Mouse (Mus musculus) megakaryocyte progenitor cell, adult 5-6 weeks (primary cell): ENCODE measurements around the gene Sp8. TPM values are rescaled to one million over a fixed set of nuclear protein-coding genes. Genes with fewer than 3 reads are reported as not detected.

Experiments used
- ATAC-seq: replicated peaks from 2 replicates; pipeline ENCODE4 v1.8.0; 2016; ENCODE audit warnings: mild to moderate bottlenecking, moderate TSS enrichment, inconsistent platforms; ENCODE audit not compliant: poor library complexity
- total RNA-seq, 2 experiments: library from RNA; stranded (forward) in 1 of 2; stranded (reverse) in 1 of 2; fragments of 157-497, 149-512 nt in 1 of 2; fragments of 200-1000 nt in 1 of 2; gene quantifications; 2 replicates each; pipeline versions ENCODE4 v1.2.3 to v1.2.4; 2015 to 2017

Gene Sp8
- total RNA-seq, 2 experiments from 2014 or later, result not detected

- 0 out of 2 replicates have a peak, but pooled peaks have one; percentile 18 for ATAC-seq
Measured at GRCm38 (mm10) chr12:118848496-118849202, 2.5 kb downstream of the Sp8 start.

DNA sequence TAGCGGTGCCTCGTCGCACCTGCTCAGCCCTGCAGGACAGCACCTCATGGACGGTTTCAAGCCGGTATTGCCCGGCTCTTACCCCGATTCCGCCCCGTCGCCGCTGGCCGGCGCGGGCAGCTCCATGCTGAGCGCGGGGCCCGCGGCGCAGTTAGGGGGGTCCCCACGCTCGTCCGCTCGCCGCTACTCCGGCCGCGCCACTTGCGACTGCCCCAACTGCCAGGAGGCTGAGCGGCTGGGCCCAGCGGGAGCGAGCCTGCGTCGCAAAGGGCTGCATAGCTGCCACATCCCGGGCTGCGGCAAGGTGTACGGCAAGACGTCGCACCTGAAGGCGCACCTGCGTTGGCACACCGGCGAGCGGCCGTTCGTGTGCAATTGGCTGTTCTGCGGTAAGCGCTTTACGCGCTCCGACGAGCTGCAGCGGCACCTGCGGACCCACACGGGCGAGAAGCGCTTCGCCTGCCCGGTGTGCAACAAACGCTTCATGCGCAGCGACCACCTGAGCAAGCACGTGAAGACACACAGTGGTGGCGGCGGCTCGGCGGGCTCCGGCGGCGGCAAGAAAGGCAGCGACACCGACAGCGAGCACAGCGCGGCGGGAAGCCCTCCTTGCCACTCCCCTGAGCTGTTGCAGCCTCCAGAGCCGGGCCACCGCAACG, 3.2 kb downstream of the Sp8 start:
- no peak for ATAC-seq

DNA sequence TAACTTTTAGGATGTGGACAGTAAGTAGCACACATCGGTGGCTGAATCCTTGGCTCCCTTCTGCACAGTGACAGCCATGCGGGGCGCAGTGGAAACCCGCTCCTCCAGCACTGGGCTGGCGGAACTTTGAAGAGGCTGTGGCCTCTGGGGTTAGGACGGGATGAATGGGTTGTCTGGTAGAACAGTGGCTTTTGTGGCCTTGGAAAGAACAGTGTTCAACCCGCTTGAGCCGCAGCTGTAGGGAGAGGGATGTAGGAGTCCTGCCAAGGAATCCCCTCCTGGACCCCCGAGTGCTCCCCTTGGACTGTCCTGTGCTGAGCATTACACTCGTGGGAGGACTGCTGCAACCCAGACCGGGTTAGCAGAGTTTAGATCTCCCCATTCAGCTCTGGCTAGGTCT, 3.9 kb downstream of the Sp8 start:
- no peak for ATAC-seq

DNA sequence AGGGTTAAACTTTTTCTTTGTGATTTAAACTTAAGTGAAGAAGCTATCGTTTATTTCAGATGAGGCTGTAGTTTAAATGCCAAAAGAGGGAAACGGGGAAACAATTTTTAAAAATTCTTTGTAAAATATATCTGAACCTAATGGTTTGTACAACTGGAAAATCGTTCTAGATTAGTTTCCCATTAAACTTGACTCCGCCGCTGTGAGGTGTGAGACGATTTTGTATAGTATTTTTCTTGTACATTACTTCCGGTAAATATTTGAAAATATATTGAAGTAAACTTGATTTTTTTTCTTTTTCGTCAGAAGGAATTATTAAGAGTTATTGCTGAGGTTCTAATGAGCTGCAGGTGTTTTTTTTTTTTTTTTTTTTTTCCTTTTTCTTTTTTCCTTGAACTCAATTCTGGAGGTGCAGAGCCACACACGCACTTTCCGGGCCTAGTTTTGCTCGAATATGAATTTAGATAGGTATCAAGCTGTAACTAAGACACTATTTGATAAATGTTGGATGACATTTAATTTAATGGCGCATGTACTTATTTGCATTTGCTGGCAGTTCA, 4.8 kb downstream of the Sp8 start:
- no peak for ATAC-seq

- ATAC-seq, result no peak
Measured at GRCm38 (mm10) chr12:118853331-118853730, 7.2 kb downstream of the Sp8 start.

DNA sequence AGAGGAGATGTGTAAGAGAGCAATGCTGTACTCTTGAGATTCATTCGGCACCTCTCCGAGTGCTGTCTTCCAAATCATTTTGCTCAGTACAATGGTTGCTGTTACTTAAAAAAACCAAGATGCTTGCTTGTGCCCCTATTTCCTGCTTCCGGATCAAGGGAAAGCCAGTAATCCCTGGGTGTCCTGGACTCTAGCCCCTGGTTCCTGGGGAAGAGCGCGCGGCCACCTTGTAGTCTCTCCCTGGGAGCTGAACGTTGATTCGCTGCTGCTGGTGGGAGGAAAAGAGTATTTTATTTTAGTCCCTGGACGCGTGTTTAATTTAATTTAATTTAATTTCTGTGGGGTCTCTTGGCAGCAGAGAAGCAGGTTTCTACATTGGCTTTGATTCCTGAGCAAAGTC, 8.3 kb downstream of the Sp8 start:
- no peak for ATAC-seq

DNA sequence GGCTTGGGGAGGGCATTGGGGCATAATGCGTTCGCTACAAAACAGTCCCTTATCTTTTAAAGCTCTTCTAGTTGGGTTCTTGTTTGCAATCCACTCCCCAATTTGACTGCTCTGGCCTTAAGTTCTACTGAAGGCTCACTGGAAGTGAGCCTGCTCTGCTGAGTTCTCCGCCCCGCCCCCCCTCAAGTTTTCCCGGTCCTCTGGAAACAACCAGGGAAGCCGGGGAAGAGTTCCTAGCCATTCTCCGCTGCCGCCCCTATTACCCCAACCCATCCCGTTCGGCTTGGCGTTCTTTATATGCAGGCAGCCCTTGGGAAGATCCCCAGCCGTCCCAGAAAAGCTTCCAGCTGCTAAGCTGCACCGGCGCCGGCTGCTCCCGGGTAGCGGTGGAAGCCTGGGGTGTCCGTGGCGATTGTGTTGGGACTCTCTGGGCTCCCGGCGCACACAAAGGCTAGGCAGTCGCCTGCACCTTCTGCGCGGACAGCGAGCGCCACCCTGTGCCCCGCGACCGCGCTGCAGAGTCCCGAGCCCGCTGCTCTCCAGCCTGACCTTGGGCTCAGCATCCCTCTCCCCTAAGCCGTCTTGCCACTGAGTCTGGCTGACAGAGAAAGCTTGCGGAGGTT, 8.8 kb downstream of the Sp8 start:
- ATAC-seq, result peak; percentile 99

DNA sequence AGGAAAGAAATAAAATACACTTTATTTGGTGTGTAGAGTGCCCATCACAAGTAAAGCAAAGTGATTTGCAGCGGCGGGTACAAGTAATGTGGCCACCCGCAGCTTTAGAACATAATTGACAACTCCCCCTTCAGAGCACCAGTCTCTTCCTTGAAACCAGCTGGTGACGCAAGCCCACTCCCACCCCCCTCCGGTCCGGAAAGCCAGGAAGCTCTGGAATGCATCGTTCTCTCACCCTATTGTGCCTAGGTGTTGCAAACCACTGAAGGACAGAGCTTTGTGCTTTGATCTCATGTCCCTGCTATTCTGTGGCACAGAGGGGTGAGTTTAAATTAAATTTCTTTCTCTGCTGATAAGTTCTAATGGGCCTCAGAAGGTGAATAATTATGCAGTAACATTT, 10.0 kb downstream of the Sp8 start:
- no peak for ATAC-seq

GRCm38 (mm10) chr12:118872673-118873072, 26.5 kb downstream of the Sp8 start:
- no peak for ATAC-seq

DNA sequence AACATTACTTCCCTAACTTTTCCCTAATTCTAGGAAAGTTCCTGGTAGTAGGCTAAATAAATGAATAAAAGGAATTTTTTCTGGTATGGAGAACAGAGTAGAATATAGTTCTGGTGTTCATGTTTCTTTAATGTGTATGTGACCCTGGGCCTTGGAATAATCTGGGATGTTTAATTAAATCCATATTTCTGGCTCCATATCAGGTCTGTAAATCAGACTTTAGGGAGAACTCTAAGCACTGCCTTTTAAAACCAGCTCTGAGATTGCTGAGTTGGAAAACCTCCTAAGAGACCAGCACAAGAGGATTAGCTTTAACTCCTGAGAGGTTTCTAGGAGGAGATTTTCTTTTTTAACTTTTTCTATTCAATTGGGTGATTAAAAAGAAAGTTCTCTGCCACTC, 36.7 kb downstream of the Sp8 start:
- ATAC-seq, result no peak

GRCm38 (mm10) chr12:118887964-118888363, 41.8 kb downstream of the Sp8 start:
- no peak for ATAC-seq

Other genes with a start within 250 kb of the Sp8 start
- not detected in 2 replicates for gene Abcb5, start 120.1 kb downstream of the Sp8 start, total RNA-seq (2015)
- gene Abcb5, start 120.1 kb downstream of the Sp8 start, total RNA-seq (2017), result not detected in 2 replicates